Mouse (Mus musculus): Measurements from ENCODE around the gene Patl2.
"Not testable (repeated sequence)": the region's sequence is repeated elsewhere in the genome, so short reads cannot be mapped to it uniquely, and the experiment has no call there.

DNA sequence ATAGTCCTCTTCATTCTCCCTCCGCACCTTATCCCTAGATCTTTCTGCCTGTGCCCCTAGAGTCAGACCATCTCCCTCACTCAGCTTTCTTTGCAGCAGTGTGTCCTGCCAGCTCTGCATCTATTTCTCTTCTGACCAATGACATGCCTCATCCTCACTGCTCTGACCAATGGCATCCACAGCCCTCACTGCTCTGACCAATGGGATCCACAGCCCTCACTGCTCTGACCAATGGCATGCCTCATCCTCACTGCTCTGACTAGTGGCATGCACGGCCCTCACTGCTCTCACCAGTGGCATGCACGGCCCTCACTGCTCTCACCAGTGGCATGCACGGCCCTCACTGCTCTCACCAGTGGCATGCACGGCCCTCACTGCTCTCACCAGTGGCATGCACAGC is 88.3 kb downstream of the Patl2 start:
- not testable (repeated sequence) for TF ChIP-seq POLR2A (IDR thresholded peaks at IDR 0.05; ENCODE audit: borderline replicate concordance, extremely low read depth, insufficient read depth, insufficient read length, poor library complexity, severe bottlenecking); CTCF (IDR thresholded peaks at IDR 0.05; ENCODE audit: borderline replicate concordance, extremely low read depth, insufficient read depth, insufficient read length)

All from brain, embryonic 14.5 days (tissue).